Comparison of ENCODE assay signal across 23 mouse cellular contexts in genomic region chr3:30209131-30209530, GRCm38 (mm10).
DNase-seq lines count a peak whose midpoint lies in the region; ATAC-seq and TF ChIP-seq lines count a peak whose summit lies in the region.
"Had no signal": no experiment of that assay in that cellular context is flagged by ENCODE, and none has a peak within 500 bp of the region (broad histone marks: within the 10 kb centered on the region; RNA-seq: fewer than 3 reads in every experiment).

No protein-coding gene starts in this region.

- no peak overlapping the region for H3K27ac ChIP-seq in heart, adult 2 months
- H3K27ac ChIP-seq in liver, postnatal 0 days (ENCODE audit: low read depth) = no peak overlapping the region
- H3K27ac ChIP-seq: embryonic facial prominence, embryonic 15.5 days; heart, embryonic 15.5 days; hindbrain, postnatal 0 days; macrophage; midbrain, embryonic 12.5 days had no signal

- intact Hi-C loops in heart, adult 2 months (cut with DNase I) = no loop called here
- intact Hi-C loops in heart, postnatal 36 days (cut with DNase I) = no loop called here

- H3K4me2 ChIP-seq in liver, postnatal 0 days (ENCODE audit: low read depth, low read length) = no peak overlapping the region
- H3K4me2 ChIP-seq: embryonic facial prominence, embryonic 15.5 days; heart, embryonic 15.5 days; midbrain, embryonic 12.5 days had no signal

- no peak for TF ChIP-seq POLR2A in heart, adult 2 months (IDR thresholded peaks at IDR 0.05; ENCODE audit: insufficient read depth, low read depth, low read length)

- H3K27me3 ChIP-seq in heart, adult 2 months (ENCODE audit: control insufficient read depth, insufficient read depth, low read length) = no peaks in the 10 kb centered on the region
- H3K27me3 ChIP-seq in liver, postnatal 0 days (ENCODE audit: insufficient read depth, low read length) = no peaks in the 10 kb centered on the region
- H3K27me3 ChIP-seq in E14TG2a.4 (ENCODE audit: insufficient read depth, low read length) = no peaks in the 10 kb centered on the region
- H3K27me3 ChIP-seq: heart, embryonic 15.5 days had no signal

- H3K4me1 ChIP-seq in heart, adult 2 months (ENCODE audit: control insufficient read depth, insufficient read depth, low read length) = peaks cover 3% of the 10 kb centered on the region; the same call in 1 of the 2 replicates
- no peaks in the 10 kb centered on the region for H3K4me1 ChIP-seq in liver, postnatal 0 days (ENCODE audit: insufficient read depth)
- no peaks in the 10 kb centered on the region for H3K4me1 ChIP-seq in E14TG2a.4 (replicated peaks; ENCODE audit: low read depth, low read length)
- H3K4me1 ChIP-seq: heart, embryonic 15.5 days had no signal

- no peak for TF ChIP-seq EP300 in heart, adult 2 months (IDR thresholded peaks at IDR 0.05; ENCODE audit: insufficient read depth, low read depth, low read length)
- no peak for TF ChIP-seq EP300 in liver, postnatal 0 days (IDR thresholded peaks at IDR 0.05; ENCODE audit: low read depth)

- DNase-seq in heart, adult 2 months = no peak
- DNase-seq in heart, postnatal 36 days = no peak
- DNase-seq in liver, postnatal 0 days = no peak
- DNase-seq in liver = no peak
- no peak for DNase-seq in B cell, adult 2 months
- DNase-seq in layer of hippocampus, postnatal 14 days (ENCODE audit: low spot score in 2 of 2) = no peak
- DNase-seq: adrenal gland, postnatal 36 days; cerebellum, adult 11-12 months; cerebellum, postnatal 36 days; heart, adult 11 months; kidney, adult 18-20 months; kidney, postnatal 10 days; lung, adult 18-20 months; retina, postnatal 1 day; right cerebral cortex, postnatal 4 days; thymus, postnatal 25 days had no signal

- no peak overlapping the region for H3K9ac ChIP-seq in heart, adult 2 months (ENCODE audit: low read depth, low read length)
- no peak overlapping the region for H3K9ac ChIP-seq in liver, postnatal 0 days (replicated peaks)
- H3K9ac ChIP-seq: embryonic facial prominence, embryonic 15.5 days; heart, embryonic 15.5 days; midbrain, embryonic 12.5 days had no signal

- H3K4me3 ChIP-seq in heart, adult 2 months = no peak overlapping the region
- no peak overlapping the region for H3K4me3 ChIP-seq in liver, postnatal 0 days (ENCODE audit: low read depth, low read length)
- no peak overlapping the region for H3K4me3 ChIP-seq in E14TG2a.4 (replicated peaks; ENCODE audit: low read length)
- H3K4me3 ChIP-seq: embryonic facial prominence, embryonic 15.5 days; heart, embryonic 15.5 days; midbrain, embryonic 12.5 days had no signal

- no peaks in the 10 kb centered on the region for H3K9me3 ChIP-seq in liver, postnatal 0 days (ENCODE audit: low read length)
- no peaks in the 10 kb centered on the region for H3K9me3 ChIP-seq in E14TG2a.4 (ENCODE audit: low read length)
- H3K9me3 ChIP-seq: embryonic facial prominence, embryonic 15.5 days; heart, embryonic 15.5 days; midbrain, embryonic 12.5 days had no signal

- no peaks in the 10 kb centered on the region for H3K79me2 ChIP-seq in heart, adult 2 months (replicated peaks; ENCODE audit: control insufficient read depth, insufficient read depth, low read length)

- no peak for ATAC-seq in liver, postnatal 0 days
- peak; percentile 50; the same call in 1 of the 2 replicates for ATAC-seq in megakaryocyte progenitor cell, adult 5-6 weeks (replicated peaks; ENCODE audit: poor library complexity)
- ATAC-seq: hindbrain, postnatal 0 days had no signal

- no peaks in the 10 kb centered on the region for H3K36me3 ChIP-seq in heart, adult 2 months (ENCODE audit: control insufficient read depth, insufficient read depth, low read length)
- no peaks in the 10 kb centered on the region for H3K36me3 ChIP-seq in liver, postnatal 0 days (replicated peaks; ENCODE audit: insufficient read depth, low read length)
- H3K36me3 ChIP-seq in E14TG2a.4 (ENCODE audit: insufficient read depth, low read length) = no peaks in the 10 kb centered on the region
- H3K36me3 ChIP-seq: embryonic facial prominence, embryonic 15.5 days; heart, embryonic 15.5 days; midbrain, embryonic 12.5 days had no signal

- TF ChIP-seq CTCF in heart, adult 2 months (IDR thresholded peaks at IDR 0.05) = peak; percentile 54
- peak; percentile 15; the same call in 1 of the 2 replicates for TF ChIP-seq CTCF in liver, postnatal 0 days (IDR thresholded peaks at IDR 0.05; ENCODE audit: low read depth)
- TF ChIP-seq CTCF in E14TG2a.4 (conservative IDR thresholded peaks at IDR 0.05; ENCODE audit: low read length) = peak; percentile 28; the same call in 1 of the 2 replicates
